Mouse (Mus musculus): ENCODE measurements around the gene Klf7. TPM values are rescaled to one million over a fixed set of nuclear protein-coding genes. Genes with fewer than 3 reads are reported as not detected.

The Klf7 gene
- polyA plus RNA-seq, 1 experiment from 2014 or later = 11.9 TPM

- Histone ChIP-seq H3K9ac (ENCODE audit: low read depth, low read length) (no peak overlapping the region), H3K27me3 (replicated peaks; ENCODE audit: control insufficient read depth, insufficient read depth, low read length) (no peaks in the 10 kb centered on the region), H3K9me3 (ENCODE audit: control insufficient read depth) (no peaks in the 10 kb centered on the region), H3K4me3 (ENCODE audit: low read depth, low read length) (no peak overlapping the region), H3K27ac (ENCODE audit: low read depth, low read length) (no peak overlapping the region), H3K4me1 (replicated peaks; ENCODE audit: control insufficient read depth, insufficient read depth, low read length) (no peaks in the 10 kb centered on the region; the same call in 1 of the 2 replicates), H3K4me2 (replicated peaks; ENCODE audit: low read depth) (no peak overlapping the region), H3K36me3 (ENCODE audit: control insufficient read depth, insufficient read depth) (0 out of 2 replicates have a peak, but pooled peaks cover 3% of the 10 kb centered on the region)
- no peak for ATAC-seq
- no peak for TF ChIP-seq CTCF (IDR thresholded peaks at IDR 0.05; ENCODE audit: low read depth)
- 88% methylated on average over 10 of the region's 10 CpGs for WGBS
Measured at GRCm38 (mm10) chr1:64061488-64061887, 60.6 kb downstream of the Klf7 start.

GRCm38 (mm10) chr1:64060699-64061454 lies 61.2 kb downstream of the Klf7 start:
- WGBS = 61% methylated on average over 9 of the region's 9 CpGs
- Histone ChIP-seq H3K9me3 (ENCODE audit: control insufficient read depth) (no peaks in the 10 kb centered on the region), H3K36me3 (ENCODE audit: control insufficient read depth, insufficient read depth) (0 out of 2 replicates have a peak, but pooled peaks cover 3% of the 10 kb centered on the region), H3K4me3 (ENCODE audit: low read depth, low read length) (no peak overlapping the region), H3K4me2 (replicated peaks; ENCODE audit: low read depth) (no peak overlapping the region), H3K9ac (ENCODE audit: low read depth, low read length) (no peak overlapping the region), H3K4me1 (replicated peaks; ENCODE audit: control insufficient read depth, insufficient read depth, low read length) (no peaks in the 10 kb centered on the region; the same call in 1 of the 2 replicates), H3K27me3 (replicated peaks; ENCODE audit: control insufficient read depth, insufficient read depth, low read length) (no peaks in the 10 kb centered on the region), H3K27ac (ENCODE audit: low read depth, low read length) (no peak overlapping the region)
- no peak for TF ChIP-seq CTCF (IDR thresholded peaks at IDR 0.05; ENCODE audit: low read depth)
- no peak for ATAC-seq

GRCm38 (mm10) chr1:64060116-64060515 lies 62.0 kb downstream of the Klf7 start:
- Histone ChIP-seq H3K27me3 (replicated peaks; ENCODE audit: control insufficient read depth, insufficient read depth, low read length) (no peaks in the 10 kb centered on the region), H3K9me3 (ENCODE audit: control insufficient read depth) (no peaks in the 10 kb centered on the region), H3K4me1 (replicated peaks; ENCODE audit: control insufficient read depth, insufficient read depth, low read length) (no peaks in the 10 kb centered on the region; the same call in 1 of the 2 replicates), H3K4me2 (replicated peaks; ENCODE audit: low read depth) (no peak overlapping the region), H3K9ac (ENCODE audit: low read depth, low read length) (no peak overlapping the region), H3K36me3 (ENCODE audit: control insufficient read depth, insufficient read depth) (0 out of 2 replicates have a peak, but pooled peaks cover 3% of the 10 kb centered on the region), H3K27ac (ENCODE audit: low read depth, low read length) (no peak overlapping the region), H3K4me3 (ENCODE audit: low read depth, low read length) (no peak overlapping the region)
- 76% methylated on average over 7 of the region's 7 CpGs for WGBS
- ATAC-seq = no peak
- TF ChIP-seq CTCF (IDR thresholded peaks at IDR 0.05; ENCODE audit: low read depth) = no peak

GRCm38 (mm10) chr1:64056541-64056940 lies 65.5 kb downstream of the Klf7 start:
- WGBS = 50% methylated on average over 2 of the region's 2 CpGs
- H3K27ac ChIP-seq (ENCODE audit: low read depth, low read length) = no peak overlapping the region
- H3K4me1 ChIP-seq (replicated peaks; ENCODE audit: control insufficient read depth, insufficient read depth, low read length) = no peaks in the 10 kb centered on the region; the same call in 1 of the 2 replicates
- H3K36me3 ChIP-seq (ENCODE audit: control insufficient read depth, insufficient read depth) = no peaks in the 10 kb centered on the region
- H3K4me3 ChIP-seq (ENCODE audit: low read depth, low read length) = no peak overlapping the region
- H3K9ac ChIP-seq (ENCODE audit: low read depth, low read length) = no peak overlapping the region
- no peak for ATAC-seq
- no peaks in the 10 kb centered on the region for H3K27me3 ChIP-seq (replicated peaks; ENCODE audit: control insufficient read depth, insufficient read depth, low read length)
- TF ChIP-seq CTCF (IDR thresholded peaks at IDR 0.05; ENCODE audit: low read depth) = no peak
- H3K4me2 ChIP-seq (replicated peaks; ENCODE audit: low read depth) = no peak overlapping the region
- H3K9me3 ChIP-seq (ENCODE audit: control insufficient read depth) = no peaks in the 10 kb centered on the region

GRCm38 (mm10) chr1:64055978-64056377 lies 66.1 kb downstream of the Klf7 start:
- H3K4me3 ChIP-seq (ENCODE audit: low read depth, low read length) = no peak overlapping the region
- H3K9ac ChIP-seq (ENCODE audit: low read depth, low read length) = no peak overlapping the region
- no peak overlapping the region for H3K4me2 ChIP-seq (replicated peaks; ENCODE audit: low read depth)
- H3K27me3 ChIP-seq (replicated peaks; ENCODE audit: control insufficient read depth, insufficient read depth, low read length) = no peaks in the 10 kb centered on the region
- 91% methylated on average over 4 of the region's 4 CpGs for WGBS
- no peak overlapping the region for H3K27ac ChIP-seq (ENCODE audit: low read depth, low read length)
- no peaks in the 10 kb centered on the region for H3K36me3 ChIP-seq (ENCODE audit: control insufficient read depth, insufficient read depth)
- ATAC-seq = no peak
- no peaks in the 10 kb centered on the region; the same call in 1 of the 2 replicates for H3K4me1 ChIP-seq (replicated peaks; ENCODE audit: control insufficient read depth, insufficient read depth, low read length)
- no peaks in the 10 kb centered on the region for H3K9me3 ChIP-seq (ENCODE audit: control insufficient read depth)
- no peak for TF ChIP-seq CTCF (IDR thresholded peaks at IDR 0.05; ENCODE audit: low read depth)

- no peak for TF ChIP-seq CTCF (IDR thresholded peaks at IDR 0.05; ENCODE audit: low read depth)
- ATAC-seq = no peak
- H3K27ac ChIP-seq (ENCODE audit: low read depth, low read length) = no peak overlapping the region
- no peaks in the 10 kb centered on the region for H3K36me3 ChIP-seq (ENCODE audit: control insufficient read depth, insufficient read depth)
- H3K27me3 ChIP-seq (replicated peaks; ENCODE audit: control insufficient read depth, insufficient read depth, low read length) = no peaks in the 10 kb centered on the region
- H3K9ac ChIP-seq (ENCODE audit: low read depth, low read length) = no peak overlapping the region
- H3K4me1 ChIP-seq (replicated peaks; ENCODE audit: control insufficient read depth, insufficient read depth, low read length) = no peaks in the 10 kb centered on the region; the same call in 1 of the 2 replicates
- no peak overlapping the region for H3K4me3 ChIP-seq (ENCODE audit: low read depth, low read length)
- 84% methylated on average over 4 of the region's 4 CpGs for WGBS
- no peak overlapping the region for H3K4me2 ChIP-seq (replicated peaks; ENCODE audit: low read depth)
- H3K9me3 ChIP-seq (ENCODE audit: control insufficient read depth) = no peaks in the 10 kb centered on the region
Measured at GRCm38 (mm10) chr1:64055210-64055609, 66.9 kb downstream of the Klf7 start.

Measured in intestine, postnatal 0 days (tissue).